Mouse (Mus musculus) spleen, postnatal 14 days (tissue): ENCODE results near the gene Hint1.
"Not testable (repeated sequence)": the region's sequence is repeated elsewhere in the genome, so short reads cannot be mapped to it uniquely, and the experiment has no call there.

ENCODE experiments used
- DNase-seq, 2 experiments: peaks; one replicate each; pipeline ENCODE4 v3.0.0; 2021 to 2022; ENCODE audit warnings: low spot score in 2 of 2

The Hint1 gene

DNA sequence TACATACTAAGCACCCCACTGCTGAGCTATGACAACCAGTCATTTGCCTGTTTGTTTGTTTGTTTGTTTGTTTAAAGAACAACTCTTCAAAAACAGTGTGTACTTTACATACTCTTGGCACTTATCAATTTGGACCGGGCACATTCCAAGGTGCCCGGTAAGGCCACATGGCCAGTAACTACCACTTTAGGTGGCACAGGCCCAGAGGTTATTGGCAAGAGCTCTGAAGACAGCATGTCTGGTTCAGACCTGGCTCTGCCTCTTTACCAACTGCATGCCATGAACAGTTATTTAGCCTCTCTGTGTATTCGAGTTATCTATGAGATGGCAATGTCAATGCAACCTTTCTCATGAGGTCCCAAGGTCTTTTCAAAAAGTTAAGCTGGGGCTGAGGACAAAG is 30.5 kb downstream of the Hint1 start:
- DNase-seq = not testable (repeated sequence)

DNA sequence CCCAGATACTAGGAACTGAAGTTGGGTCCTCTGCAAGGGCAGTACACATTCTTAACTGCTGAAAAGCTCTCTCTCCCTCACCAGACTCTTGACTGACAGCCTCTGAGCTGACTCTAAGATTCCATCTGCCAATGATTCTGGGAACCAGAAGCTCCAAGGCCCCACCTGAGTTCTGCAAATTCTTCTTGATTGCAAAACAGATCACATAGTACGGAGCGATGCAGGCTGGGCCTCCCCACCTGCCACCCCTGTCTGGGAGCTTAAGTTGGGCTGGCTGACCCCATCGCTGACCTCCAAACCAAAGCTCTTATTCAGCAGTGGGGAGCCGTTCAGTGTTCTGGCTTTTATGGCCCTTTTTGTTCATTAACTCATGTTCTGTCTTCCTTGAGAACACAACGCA is 31.3 kb downstream of the Hint1 start:
- no peak for DNase-seq

DNA sequence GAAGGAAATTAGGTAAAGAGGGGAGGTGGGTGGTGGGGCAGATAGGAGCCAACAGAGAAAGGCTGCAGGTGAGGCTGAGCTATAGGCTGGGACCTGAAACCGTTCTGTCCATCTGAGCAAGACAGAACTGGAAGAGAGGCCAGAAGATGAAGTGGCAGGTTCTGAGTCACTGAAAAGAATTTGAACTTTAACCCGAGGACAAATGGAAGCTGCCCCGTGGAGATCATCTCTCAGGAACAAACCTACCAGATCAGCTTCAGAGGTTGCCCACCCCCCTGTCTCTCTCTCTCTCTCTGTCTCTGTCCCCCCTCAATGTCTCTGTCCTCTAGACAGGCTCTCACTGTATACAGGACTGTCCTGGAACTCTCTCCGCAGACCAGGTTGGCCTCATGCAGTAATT is 33.5 kb downstream of the Hint1 start:
- DNase-seq = no peak

GRCm38 (mm10) chr11:54902333-54903323 is 36.4 kb downstream of the Hint1 start, which contains the start of gene Gpx3:
Gpx3 (plus strand) TSS chr11:54902453.
- DNase-seq = no peak

DNA sequence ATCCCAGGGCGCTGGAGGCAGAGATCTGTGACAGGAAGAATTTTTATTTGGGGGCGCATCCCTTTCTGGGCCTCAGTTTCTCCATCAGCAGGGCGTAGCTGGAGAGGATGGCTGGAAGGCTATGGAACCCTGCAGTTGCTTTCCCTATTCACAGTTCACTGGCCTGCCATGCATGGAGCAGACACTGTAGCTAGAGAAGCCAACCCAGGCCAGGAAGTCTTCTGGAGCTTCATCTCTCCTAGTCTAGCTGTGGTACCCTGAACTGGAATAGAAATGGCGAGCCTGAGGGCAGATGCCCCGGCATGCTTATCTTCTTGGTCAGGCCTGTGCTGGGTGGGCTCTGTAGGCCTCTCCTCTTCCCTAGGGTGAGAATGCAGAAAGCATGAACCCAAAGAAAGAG is 37.2 kb downstream of the Hint1 start:
- DNase-seq = no peak

GRCm38 (mm10) chr11:54903940-54904706 is 37.9 kb downstream of the Hint1 start:
- DNase-seq = no peak

DNA sequence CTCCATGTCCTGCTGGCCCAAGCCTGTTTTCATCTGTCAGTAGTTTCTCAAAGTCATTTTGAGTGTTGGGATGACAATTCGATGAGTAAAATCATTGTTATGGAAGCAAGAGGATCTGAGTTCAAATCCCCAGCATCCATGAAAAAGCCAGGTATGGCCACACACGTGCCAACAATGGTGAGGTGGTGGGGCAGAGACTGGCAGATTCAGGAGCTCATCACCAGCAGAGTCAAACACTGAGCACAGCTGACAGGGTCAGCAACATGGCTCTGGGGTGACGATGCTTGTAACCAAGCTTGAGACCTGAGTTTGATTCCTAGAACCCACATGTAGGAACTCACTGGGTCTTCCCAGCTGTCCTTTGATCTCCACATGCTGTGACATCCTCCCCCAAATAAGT is 38.9 kb downstream of the Hint1 start:
- DNase-seq = no peak

DNA sequence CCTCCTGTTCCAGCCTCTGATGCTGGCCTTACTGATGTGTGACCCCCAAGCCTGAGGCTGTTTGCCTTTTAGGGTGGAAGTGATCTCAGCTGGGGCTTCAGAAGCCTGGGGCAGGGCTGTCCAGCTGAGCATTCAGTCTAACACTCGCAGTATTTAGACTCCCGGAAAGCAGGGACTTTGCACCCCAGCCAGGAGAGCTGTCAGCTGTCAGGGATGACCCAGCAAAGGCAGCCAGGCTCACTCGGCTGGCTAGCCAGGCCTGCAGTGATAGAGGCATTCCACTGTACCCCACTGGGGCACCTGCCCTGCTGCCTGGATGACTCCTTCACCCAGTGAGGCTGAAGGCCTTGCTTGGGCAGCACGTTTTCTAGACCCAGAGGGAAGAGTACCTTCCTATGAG is 39.7 kb downstream of the Hint1 start:
- DNase-seq = no peak

- no peak for DNase-seq
These were observed 40.3 kb downstream of the Hint1 start for GRCm38 (mm10) chr11:54906466-54906865.

- no peak for DNase-seq
These were observed 41.1 kb downstream of the Hint1 start for GRCm38 (mm10) chr11:54907259-54907658.

- DNase-seq = no peak
These were observed 43.1 kb downstream of the Hint1 start for GRCm38 (mm10) chr11:54909273-54909672.

DNA sequence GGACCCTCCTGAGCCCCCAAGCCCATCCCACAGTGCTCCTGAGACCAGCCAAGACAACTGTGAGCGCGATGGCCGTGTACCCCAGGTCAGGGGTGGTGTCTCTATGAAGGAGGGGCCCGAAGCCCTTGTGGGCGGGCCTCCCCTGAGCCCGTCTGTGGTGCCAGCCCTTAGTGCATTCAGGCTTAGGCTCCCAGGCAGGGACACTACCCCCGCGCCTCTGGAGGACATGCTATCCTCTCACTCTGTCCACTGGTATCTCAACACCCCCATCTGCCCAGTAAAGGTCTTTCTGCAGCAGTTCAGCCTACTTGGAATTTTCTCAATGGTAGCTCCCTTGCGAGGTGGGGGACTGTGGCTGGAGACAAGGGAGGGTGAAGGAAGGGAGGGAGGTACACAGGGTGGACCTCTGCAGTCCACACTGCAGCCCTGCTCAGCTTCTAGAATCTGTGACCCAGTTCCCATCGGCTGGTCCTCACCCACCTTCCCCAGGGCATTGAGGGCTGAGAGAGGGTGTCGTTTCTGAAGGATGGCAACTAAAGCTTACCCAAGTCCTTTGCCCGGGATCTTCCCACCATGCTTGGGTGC is 44.0 kb downstream of the Hint1 start:
- DNase-seq = no peak

DNA sequence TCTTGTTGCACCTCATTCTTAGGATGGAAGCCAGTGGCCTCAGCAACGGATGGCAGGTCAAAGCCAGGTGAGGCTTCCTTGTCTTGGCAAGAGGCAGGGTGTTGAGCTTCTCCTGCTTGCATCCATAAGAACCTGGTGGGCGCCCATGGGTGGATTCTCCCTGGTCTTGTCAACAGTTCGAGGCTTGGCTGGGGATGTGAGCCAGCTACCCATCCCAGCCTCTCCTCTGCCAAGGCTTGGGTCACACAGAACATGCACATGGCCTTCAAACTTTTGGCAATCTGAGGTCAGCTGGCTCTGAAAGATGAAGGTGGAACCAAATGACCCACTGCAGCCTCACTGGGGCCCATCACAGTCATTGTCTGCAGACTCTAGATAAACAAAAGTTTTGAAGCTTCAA is 45.0 kb downstream of the Hint1 start:
- no peak for DNase-seq

DNA sequence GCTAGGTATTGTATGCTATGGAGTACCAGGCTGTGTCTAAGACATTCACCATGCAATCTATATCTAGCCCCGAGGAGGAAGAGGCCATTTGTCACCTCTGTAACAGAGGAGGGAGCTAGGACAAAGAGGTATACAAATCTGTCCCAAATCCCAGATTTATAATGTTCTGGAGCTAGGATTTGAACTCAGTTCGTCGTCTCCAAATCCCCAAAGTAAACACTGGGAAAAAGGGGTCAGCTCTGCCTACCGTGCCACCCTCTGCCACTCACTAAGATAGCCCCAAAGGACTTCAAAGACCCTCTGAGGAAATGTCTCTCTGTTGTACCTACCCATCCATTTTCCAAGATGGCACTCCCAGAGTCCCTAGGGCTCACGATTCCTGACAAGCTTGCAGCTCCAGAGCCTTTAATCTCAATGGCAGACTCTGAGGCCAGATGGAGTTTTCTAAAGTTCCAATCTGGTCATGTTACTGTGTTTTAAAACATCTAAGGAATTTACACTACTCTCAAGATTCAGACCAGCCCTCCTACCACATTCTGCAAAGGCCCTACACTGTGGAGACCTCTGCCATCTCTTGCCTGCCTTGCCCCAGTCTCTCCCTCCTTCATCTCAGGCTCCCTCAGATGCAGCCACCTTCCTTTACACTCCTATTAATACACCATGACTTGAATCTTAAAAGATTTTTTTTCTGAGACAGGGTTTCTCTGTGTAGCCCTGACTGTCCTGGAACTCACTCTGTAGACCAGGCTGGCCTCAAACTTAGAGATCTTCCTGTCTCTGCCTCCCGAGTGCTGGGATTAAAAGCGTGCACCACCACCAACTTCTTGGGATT is 45.7 kb downstream of the Hint1 start:
- no peak for DNase-seq

DNA sequence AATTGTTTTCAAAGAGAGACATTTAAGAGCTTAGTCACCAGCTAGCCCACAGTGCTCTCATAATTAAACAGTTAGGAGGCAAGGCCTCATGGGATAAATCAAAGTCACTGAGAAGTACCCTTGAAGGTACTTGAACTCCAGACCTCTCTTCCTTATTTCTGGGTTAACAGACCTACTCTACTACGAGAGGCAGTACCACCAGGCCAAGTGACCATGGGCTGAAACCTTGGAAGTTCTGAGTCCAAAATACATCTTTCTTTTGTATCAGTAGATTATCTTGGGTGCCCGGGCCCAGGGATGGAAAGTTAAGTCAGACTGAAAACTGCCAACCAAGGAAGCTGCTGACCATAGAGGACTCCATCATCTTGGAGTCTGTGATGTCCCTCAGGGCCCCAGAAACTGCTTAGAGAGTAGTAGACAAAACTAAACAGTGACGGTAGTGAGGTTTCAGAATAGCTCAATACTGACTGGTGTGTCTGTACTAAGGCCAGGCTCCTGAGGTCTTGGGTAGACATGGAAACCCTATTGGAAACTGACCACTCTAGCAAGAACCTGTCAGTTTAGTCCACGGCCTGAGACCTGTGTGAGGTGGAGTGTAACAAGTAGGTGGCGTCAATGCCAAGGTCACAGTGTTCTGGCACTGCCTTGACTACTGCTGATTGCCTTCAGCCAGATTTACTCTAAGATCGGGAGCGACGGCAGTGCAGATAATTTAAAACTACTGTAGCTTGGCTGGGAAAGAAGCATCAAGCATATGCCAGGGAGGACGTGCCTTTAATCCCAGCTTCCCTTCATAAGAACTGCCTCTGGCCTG is 46.5 kb downstream of the Hint1 start:
- DNase-seq = no peak

DNA sequence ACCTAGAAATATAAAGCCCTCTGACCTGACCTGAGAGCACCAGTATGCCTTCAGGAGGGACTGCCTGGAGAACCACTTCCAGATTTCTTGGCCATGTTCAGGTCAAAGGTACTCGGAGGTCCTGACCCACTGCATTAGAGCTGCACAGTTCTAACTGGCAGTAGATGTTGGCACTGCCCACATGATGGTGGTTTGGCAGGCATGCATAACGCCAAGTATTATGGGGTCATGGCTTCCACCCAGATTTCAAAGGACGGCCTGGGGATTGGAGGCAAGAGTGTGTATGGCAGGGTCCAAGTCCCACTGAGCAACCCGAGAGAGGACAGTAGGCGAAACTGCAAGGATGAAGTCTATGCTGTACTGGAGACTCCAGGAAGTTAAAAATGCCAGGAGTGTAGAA is 47.7 kb downstream of the Hint1 start:
- no peak for DNase-seq

DNA sequence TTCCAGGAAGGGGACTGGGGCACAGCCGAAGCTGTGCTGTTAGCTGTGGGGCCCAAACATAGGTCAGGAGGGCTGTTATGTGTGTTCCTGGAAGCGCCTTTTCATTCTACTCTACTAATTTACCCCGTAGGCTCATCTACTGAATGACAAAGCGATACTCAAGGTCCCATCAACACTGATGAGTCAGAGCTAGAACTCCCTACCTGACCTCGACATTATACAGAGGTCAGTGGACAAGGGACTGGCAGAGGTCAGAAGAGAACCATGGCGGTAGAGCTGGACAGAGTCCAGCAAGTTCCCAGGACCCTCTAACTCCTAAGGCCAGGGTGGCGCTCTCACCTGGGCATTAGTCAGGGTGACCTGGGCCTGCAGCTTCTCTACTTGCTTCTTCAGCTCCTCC is 51.3 kb downstream of the Hint1 start:
- DNase-seq = no peak

- DNase-seq = no peak
These were observed 52.1 kb downstream of the Hint1 start for GRCm38 (mm10) chr11:54918273-54918672.
